Mouse (Mus musculus): ENCODE results near the gene Nsun2.
"Not testable (repeated sequence)": the region's sequence is repeated elsewhere in the genome, so short reads cannot be mapped to it uniquely, and the experiment has no call there.

Nsun2 gene

DNA sequence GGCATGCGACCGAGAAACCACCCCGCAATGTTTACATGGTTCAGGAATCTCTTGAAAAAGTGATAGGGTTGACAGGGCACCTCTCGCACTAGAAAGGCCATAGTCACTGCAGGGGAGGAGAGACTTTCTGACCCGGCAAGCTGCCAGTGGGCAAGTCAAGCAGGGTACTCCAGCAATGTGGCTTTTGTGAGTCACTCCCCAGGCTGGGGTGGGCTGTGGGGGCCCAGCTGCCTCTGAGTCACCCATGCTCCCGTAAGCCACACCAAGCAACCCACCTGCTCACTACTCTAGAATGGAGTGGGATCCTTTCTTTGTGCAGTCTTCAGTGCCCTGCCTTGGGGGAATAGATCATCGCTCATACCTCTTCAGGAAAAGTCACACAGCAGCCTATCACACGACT is 59.9 kb downstream of the Nsun2 start:
- no peak for DNase-seq (ENCODE audit: low read depth)

- no peak for DNase-seq (ENCODE audit: low read depth)
Observed at GRCm38 (mm10) chr13:69594577-69595256, 61.2 kb downstream of the Nsun2 start.

GRCm38 (mm10) chr13:69595911-69596310 is 62.4 kb downstream of the Nsun2 start:
- DNase-seq (ENCODE audit: low read depth) = no peak

GRCm38 (mm10) chr13:69596515-69596914 is 63.0 kb downstream of the Nsun2 start:
- DNase-seq (ENCODE audit: low read depth) = no peak

DNA sequence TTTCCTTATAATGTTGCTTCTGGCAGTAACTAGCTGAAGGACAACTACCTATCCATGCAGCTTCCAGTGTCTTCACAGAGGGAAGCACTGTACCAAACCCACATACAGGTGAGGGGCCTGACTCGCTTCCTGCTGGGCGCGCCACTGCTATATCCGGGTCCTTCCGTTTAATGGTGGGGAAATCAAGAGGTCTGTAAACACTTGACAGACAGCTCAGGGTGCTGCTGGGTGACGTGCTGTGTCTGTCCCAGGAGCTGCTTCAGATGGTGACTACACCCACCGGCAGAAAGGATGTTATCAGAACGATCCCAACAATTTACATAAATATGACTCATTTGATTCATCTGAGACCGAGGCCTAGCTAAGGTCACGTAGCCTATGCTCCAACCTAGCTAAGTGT is 65.3 kb downstream of the Nsun2 start:
- DNase-seq (ENCODE audit: low read depth) = no peak

GRCm38 (mm10) chr13:69600863-69601262 is 67.3 kb downstream of the Nsun2 start:
- not testable (repeated sequence) for DNase-seq (ENCODE audit: low read depth)

DNA sequence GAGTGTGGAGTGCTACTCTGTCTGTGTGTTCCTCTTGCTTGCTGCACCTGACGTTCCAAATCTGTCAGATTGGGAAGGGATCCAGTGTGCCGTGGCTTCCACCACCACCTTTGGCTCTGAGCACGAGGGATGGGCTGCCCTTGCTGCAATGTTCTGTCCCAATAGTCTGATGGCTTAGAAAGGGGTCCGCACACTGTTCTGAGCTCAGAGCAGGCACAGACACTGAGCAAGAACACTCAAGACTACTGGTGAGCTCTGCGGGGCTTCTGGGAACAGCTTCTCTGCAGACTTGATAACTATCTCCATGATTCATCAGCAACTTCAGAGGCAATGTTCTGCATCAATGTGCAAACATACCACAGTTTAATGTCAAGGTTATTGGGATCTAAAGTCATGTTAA is 67.8 kb downstream of the Nsun2 start:
- no peak for DNase-seq (ENCODE audit: low read depth)

DNA sequence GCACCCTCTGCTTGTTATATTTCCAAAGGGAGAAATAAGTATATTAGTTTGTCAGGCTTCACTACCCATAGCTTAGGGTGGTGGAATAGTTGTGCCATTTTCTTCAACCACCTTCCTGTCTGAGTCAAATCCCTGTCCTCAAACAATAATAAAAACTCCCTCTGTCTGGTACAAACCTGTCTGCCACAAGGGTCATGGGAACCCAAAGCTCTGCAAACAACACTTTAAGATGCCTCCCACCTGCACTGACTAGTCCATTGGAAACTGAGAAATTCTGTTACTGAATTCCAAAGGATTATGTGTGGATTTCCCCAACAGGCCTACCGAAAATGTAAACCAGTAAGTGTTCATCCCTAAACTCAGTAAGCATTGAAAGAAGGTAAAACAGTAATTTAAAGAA is 71.1 kb downstream of the Nsun2 start:
- no peak for DNase-seq (ENCODE audit: low read depth)

- DNase-seq (ENCODE audit: low read depth) = no peak
Observed at GRCm38 (mm10) chr13:69608734-69609133, 75.2 kb downstream of the Nsun2 start.

DNA sequence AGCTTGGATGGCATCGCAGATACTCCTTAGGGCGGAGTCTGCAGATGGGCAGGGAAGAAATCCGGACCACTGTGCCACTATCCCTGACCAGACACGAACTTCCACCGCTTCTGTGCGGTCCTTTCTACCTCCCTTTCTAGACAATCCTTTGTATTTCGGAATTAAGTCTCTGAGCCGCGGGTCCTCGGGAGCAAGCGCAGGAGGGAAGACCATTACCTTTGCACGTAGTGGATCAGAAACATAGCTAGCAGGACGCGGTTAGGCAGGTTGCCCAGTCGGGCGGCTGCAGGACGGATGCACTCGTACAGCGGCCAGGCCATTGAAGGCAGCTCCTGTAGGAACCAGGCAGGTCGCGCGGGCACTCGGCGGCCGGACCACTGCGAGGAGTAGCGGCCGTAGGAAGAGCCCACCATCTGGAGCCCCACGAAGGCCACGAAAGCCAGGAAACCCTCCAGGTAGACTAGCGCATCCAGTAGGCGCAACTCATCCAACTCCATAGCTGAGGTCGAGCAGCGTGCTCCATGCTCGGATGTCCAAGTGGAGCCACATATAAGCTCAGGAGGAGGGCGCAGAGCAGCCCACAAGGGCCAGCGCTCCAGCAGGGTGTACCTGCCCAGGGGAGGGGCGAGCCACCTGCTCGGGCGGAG is 77.3 kb downstream of the Nsun2 start:
- no peak for DNase-seq (ENCODE audit: low read depth)

DNA sequence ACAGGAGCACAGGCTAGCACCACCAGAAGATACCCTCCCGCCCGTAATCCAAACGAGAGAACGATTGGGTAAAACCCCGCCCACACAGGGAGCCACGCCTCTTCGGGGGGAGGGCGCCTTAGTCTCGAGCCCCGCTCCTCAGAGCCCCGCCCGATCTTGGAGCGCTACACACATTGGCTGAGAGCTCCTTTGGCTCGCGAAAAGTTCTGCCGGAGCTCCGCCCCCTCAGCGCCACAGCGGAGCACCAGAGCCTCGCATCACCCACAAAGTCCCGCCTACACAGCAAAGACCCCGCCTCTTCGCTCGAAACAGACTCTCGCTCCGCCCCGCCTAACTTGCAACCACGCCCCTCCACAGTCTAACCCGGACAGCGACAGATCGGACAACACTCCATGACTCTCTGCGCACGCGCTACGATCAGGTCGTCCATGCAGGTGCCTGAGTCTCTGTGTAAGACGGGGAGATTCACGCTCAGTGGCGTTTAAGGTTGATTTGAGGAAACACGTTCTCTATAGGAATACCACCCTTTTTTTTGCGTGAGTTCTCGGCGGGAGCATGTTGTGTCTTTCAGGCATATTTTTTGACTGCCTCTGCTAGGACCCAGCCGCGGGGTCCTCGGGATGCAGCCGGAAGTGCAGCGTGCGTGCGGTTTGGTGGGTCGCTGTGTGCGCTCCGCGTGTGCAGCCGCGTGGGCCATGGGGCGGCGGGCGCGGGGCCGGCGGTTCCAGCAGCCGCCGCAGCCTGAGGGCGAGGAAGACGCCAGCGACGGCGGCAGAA is 78.0 kb downstream of the Nsun2 start, which contains the start of gene Srd5a1:
Srd5a1 (minus strand) TSS at position 45 of the 777 bp plus-strand sequence.
- DNase-seq (ENCODE audit: low read depth) = peak; percentile 100

GRCm38 (mm10) chr13:69612175-69612544 is 78.6 kb downstream of the Nsun2 start:
- no peak for DNase-seq (ENCODE audit: low read depth)

- no peak for DNase-seq (ENCODE audit: low read depth)
Observed at GRCm38 (mm10) chr13:69616716-69617115, 83.2 kb downstream of the Nsun2 start.

DNA sequence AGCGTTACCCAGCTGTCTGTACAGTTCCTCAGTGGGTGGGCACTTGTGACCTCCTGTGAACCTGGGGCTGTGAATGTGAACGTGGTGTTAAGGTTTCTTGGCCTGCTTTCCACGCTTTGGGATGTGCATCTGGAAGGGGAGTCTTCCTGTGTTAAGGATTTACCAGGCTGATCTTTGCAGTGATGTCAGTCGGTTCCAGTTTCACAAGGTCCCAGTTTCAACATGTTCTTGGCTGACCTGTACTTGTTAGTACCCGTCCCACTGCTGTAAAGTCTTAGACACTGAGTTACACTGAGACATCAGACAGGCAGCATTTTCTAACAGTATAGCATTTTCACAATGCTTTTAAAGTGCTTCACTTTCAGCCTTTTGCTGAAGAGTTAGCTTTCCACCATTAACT is 90.3 kb downstream of the Nsun2 start:
- no peak for DNase-seq (ENCODE audit: low read depth)

- no peak for DNase-seq (ENCODE audit: low read depth)
Observed at GRCm38 (mm10) chr13:69624510-69624909, 91.0 kb downstream of the Nsun2 start.

GRCm38 (mm10) chr13:69627941-69628340 is 94.4 kb downstream of the Nsun2 start:
- no peak for DNase-seq (ENCODE audit: low read depth)

- no peak for DNase-seq (ENCODE audit: low read depth)
Observed at GRCm38 (mm10) chr13:69630576-69630975, 97.0 kb downstream of the Nsun2 start.

- no peak for DNase-seq (ENCODE audit: low read depth)
Observed at GRCm38 (mm10) chr13:69631111-69631510, 97.6 kb downstream of the Nsun2 start.

- no peak for DNase-seq (ENCODE audit: low read depth)
Observed at GRCm38 (mm10) chr13:69631659-69632058, 98.1 kb downstream of the Nsun2 start.

DNA sequence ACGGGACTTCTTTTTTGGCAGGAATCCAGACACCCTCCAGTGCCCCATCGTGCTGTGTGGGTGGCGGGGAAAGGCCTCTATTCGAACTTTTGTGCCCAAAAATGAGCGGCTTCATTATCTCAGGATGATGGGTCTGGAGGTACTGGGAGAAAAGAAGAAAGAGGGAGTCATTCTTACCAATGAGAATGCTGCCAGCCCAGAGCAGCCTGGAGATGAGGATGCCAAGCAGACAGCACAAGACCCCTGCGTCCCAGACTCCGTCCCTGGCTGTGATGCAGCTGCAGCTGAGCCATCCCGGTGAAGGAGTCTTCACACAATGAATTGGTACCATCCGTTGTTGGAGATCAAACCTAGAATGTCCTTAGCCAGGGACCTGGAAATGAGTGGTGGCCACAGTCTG is 100.0 kb downstream of the Nsun2 start:
- DNase-seq (ENCODE audit: low read depth) = no peak

DNA sequence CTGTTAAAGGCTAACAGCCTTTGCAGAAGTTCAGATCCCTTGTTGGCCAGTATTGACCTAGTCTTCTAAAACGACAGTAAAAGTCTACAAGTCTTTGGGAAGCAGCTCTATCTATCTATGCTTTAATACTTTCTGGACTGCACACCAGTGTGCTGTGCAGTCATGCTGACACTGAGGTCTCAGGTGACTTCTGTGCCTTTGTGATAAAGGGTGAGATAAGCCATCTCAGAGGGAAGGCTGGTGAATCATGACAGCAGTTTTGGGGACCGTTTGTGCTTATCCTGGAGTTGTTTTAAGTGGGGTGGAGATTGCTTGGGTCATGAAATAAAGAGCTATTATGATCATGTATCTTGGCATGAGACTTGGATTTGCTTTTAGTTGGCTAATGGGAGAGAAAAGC is 100.4 kb downstream of the Nsun2 start:
- DNase-seq (ENCODE audit: low read depth) = no peak

DNA sequence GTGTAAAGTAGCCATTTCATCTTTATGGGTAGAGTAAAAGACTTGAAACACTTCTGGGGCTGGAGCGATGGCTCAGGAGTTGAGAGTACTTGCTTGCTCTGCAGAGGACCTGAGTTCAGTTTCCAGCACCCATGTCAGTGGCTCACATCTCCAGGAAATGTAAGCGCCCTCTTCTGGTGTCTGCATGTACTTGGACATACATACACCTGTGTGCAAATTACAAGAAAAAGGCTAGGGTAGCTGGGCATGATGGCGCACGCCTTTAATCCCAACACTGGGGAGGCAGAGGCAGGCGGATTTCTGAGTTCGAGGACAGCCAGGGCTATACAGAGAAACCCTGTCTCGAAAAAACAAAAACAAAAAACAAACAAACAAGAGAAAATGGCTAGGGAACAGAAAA is 102.3 kb downstream of the Nsun2 start:
- DNase-seq (ENCODE audit: low read depth) = not testable (repeated sequence)

GRCm38 (mm10) chr13:69636375-69636774 is 102.8 kb downstream of the Nsun2 start:
- DNase-seq (ENCODE audit: low read depth) = no peak
